Mouse (Mus musculus): ENCODE measurements around the gene Macrod2. TPM values are rescaled to one million over a fixed set of nuclear protein-coding genes. Genes with fewer than 3 reads are reported as not detected.

Gene Macrod2
- polyA plus RNA-seq, 1 experiment: 57.8 TPM

DNA sequence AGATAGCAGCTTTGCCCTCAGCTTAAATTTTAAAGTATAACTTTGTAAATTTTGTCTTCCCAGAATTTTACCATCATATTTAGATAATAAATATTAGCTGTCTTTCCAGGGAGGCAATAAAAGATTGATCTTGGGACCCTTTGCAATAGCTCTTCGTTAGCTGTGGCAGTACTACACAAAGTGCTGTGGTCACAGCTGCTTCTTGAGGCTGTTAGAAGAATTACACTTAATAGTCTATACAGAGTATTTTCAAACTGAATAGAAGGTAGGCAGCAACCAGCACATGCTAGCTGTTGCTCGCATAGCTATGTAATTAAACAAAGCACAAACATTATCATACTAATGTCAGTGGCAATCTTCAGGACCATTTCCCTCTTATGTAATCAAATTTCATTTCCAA is 1856.4 kb downstream of the Macrod2 start:
- TF ChIP-seq FLI1 (IDR thresholded peaks at IDR 0.05; ENCODE audit: low read length) (no peak), GATA1 (IDR thresholded peaks at IDR 0.05; ENCODE audit: borderline replicate concordance, low read length) (no peak)
- Histone ChIP-seq H3K9me3 (0 out of 2 replicates have a peak, but pooled peaks cover 2% of the 10 kb centered on the region), H3K4me3 (replicated peaks) (no peak overlapping the region), H3K36me3 (replicated peaks; ENCODE audit: low read length) (no peaks in the 10 kb centered on the region), H3K4me1 (no peaks in the 10 kb centered on the region), H3K27me3 (replicated peaks) (no peaks in the 10 kb centered on the region)

DNA sequence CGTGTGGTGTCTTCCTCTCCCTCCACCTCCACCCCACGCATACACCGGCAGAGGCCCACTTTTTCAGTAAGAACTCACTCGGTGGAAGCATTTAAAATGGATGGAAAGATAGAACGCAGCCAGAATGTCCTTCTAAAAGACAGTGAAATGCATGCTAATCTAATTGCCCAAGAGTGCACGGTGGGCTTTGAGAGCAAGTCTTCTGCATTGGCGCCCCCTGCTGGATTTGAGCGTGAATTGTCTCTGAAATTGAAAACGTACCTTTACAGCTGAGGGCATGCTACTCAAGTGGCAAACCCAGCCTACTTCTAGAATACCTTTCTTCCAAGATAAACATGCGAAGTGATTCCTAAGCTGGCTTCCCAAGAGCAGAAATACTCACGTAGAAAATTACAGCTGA is 1858.8 kb downstream of the Macrod2 start:
- Histone ChIP-seq H3K36me3 (replicated peaks; ENCODE audit: low read length) (no peaks in the 10 kb centered on the region), H3K27me3 (replicated peaks) (no peaks in the 10 kb centered on the region), H3K4me3 (replicated peaks) (no peak overlapping the region), H3K9me3 (no peaks in the 10 kb centered on the region), H3K4me1 (no peaks in the 10 kb centered on the region)
- no peak for TF ChIP-seq GATA1 (IDR thresholded peaks at IDR 0.05; ENCODE audit: borderline replicate concordance, low read length)
- no peak for TF ChIP-seq FLI1 (IDR thresholded peaks at IDR 0.05; ENCODE audit: low read length)

DNA sequence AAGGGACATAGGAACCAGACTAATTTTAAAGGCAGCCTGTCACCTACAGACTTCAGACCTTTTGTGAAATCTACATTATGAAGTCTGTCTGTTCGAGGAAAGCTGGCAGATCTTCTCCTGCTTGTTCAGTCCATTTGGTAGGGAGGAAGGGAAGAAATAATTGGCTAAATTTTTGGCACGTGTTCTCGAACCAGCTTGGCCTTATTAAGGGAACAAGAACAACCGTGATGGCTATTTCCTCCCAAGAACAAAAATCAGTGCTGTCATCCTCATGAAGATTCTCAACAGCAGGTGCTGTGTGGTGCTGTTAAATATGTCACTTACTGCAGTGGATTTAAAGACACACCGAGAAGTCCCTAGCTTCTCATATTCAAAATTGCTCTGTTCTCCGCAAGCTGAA is 1859.5 kb downstream of the Macrod2 start:
- H3K9me3 ChIP-seq: no peaks in the 10 kb centered on the region; the same call in 1 of the 2 replicates
- TF ChIP-seq FLI1 (IDR thresholded peaks at IDR 0.05; ENCODE audit: low read length) (no peak), GATA1 (IDR thresholded peaks at IDR 0.05; ENCODE audit: borderline replicate concordance, low read length) (no peak)
- H3K4me3 ChIP-seq (replicated peaks): no peak overlapping the region
- H3K27me3 ChIP-seq (replicated peaks): no peaks in the 10 kb centered on the region
- H3K36me3 ChIP-seq (replicated peaks; ENCODE audit: low read length): no peaks in the 10 kb centered on the region
- H3K4me1 ChIP-seq: no peaks in the 10 kb centered on the region

DNA sequence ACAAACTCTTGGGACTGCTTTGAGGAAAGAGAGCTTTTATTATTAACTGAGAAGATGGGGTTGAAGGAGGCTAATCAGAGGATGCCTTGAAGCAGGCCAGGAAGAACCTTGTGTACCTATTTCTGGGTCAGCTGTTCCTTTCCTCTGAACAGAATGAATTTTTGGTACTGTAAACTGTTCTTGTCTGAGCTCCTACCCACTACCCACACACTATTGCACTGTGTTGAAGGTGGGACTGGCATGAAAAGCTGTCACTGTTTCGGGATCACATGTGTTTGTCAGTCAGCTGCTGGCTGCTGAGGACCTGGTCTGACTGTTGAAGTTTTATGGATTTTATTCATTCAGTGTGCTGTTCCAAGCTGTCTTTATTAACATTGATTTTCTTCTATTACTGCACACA is 1862.4 kb downstream of the Macrod2 start:
- Histone ChIP-seq H3K27me3 (replicated peaks) (no peaks in the 10 kb centered on the region), H3K36me3 (replicated peaks; ENCODE audit: low read length) (no peaks in the 10 kb centered on the region), H3K9me3 (no peaks in the 10 kb centered on the region; the same call in 1 of the 2 replicates), H3K4me3 (replicated peaks) (no peak overlapping the region), H3K4me1 (no peaks in the 10 kb centered on the region)
- TF ChIP-seq GATA1 (IDR thresholded peaks at IDR 0.05; ENCODE audit: borderline replicate concordance, low read length) (no peak), FLI1 (IDR thresholded peaks at IDR 0.05; ENCODE audit: low read length) (no peak)

DNA sequence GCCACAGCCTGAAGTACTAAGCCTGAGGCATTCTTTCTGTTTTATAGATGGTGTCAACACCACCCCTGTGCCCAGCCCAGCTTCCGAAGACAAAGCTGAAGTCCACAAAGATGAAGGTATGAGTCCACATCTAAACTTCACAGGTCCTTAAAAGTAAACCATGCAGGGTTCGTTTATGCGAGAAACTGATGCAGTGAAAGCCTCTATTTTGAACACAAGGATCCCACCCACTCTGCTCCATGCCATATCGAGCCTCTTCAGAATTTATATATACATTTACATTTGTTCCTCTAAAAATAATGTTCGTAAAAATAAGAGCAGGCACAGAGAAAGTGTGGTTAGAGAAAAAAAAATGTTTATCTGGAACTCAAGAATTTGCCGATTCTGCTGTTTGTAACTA is 1865.9 kb downstream of the Macrod2 start:
- no peaks in the 10 kb centered on the region for H3K4me1 ChIP-seq
- H3K36me3 ChIP-seq (replicated peaks; ENCODE audit: low read length): no peaks in the 10 kb centered on the region
- H3K27me3 ChIP-seq (replicated peaks): no peaks in the 10 kb centered on the region
- no peak overlapping the region for H3K4me3 ChIP-seq (replicated peaks)
- TF ChIP-seq GATA1 (IDR thresholded peaks at IDR 0.05; ENCODE audit: borderline replicate concordance, low read length): no peak
- TF ChIP-seq FLI1 (IDR thresholded peaks at IDR 0.05; ENCODE audit: low read length): no peak
- H3K9me3 ChIP-seq: peaks cover 5% of the 10 kb centered on the region; the same call in 1 of the 2 replicates

DNA sequence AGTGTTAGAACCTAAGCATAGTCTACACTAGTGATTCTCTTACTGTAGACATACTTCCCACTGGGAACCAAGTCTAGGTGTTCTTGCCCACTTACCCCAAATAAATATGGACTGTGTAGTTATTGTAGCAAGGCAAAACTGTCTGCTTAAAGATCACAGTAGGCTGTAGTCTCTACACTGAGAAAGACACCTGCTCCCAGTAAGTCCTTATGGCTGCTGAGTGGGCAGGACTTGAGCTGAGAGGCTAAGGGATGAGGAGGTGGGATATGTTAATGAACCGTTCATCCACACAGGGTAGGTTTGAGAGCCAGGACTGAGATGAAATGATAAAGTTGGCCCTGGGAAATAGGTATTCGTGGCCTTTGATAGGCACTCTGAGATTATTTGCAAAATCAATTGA is 1869.6 kb downstream of the Macrod2 start:
- H3K4me3 ChIP-seq (replicated peaks): no peak overlapping the region
- H3K27me3 ChIP-seq (replicated peaks): no peaks in the 10 kb centered on the region
- no peaks in the 10 kb centered on the region for H3K4me1 ChIP-seq
- no peaks in the 10 kb centered on the region for H3K36me3 ChIP-seq (replicated peaks; ENCODE audit: low read length)
- peaks cover 9% of the 10 kb centered on the region for H3K9me3 ChIP-seq
- no peak for TF ChIP-seq GATA1 (IDR thresholded peaks at IDR 0.05; ENCODE audit: borderline replicate concordance, low read length)
- no peak for TF ChIP-seq FLI1 (IDR thresholded peaks at IDR 0.05; ENCODE audit: low read length)

DNA sequence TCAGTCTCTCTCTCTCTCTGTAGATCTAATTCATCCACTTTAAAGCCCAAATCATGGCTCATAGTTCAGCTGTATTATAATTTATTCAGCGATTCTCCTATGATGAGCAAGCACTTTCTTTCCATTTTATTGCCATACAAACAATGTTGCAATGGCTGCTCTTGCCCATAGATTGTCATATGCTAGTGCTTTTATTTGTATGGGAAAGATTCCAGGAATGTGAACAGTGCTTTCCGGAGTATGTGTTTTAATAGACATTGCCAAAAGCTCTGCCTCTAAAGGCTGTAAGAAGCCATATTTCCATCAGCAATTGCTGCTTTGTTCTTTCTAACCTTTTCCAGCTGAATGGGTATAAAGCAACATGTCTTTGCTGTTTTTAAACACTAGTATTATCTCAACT is 1872.7 kb downstream of the Macrod2 start:
- TF ChIP-seq FLI1 (IDR thresholded peaks at IDR 0.05; ENCODE audit: low read length): no peak
- no peak for TF ChIP-seq GATA1 (IDR thresholded peaks at IDR 0.05; ENCODE audit: borderline replicate concordance, low read length)
- H3K4me1 ChIP-seq: no peaks in the 10 kb centered on the region
- peaks cover 9% of the 10 kb centered on the region for H3K9me3 ChIP-seq
- no peaks in the 10 kb centered on the region for H3K27me3 ChIP-seq (replicated peaks)
- no peaks in the 10 kb centered on the region for H3K36me3 ChIP-seq (replicated peaks; ENCODE audit: low read length)
- H3K4me3 ChIP-seq (replicated peaks): no peak overlapping the region

DNA sequence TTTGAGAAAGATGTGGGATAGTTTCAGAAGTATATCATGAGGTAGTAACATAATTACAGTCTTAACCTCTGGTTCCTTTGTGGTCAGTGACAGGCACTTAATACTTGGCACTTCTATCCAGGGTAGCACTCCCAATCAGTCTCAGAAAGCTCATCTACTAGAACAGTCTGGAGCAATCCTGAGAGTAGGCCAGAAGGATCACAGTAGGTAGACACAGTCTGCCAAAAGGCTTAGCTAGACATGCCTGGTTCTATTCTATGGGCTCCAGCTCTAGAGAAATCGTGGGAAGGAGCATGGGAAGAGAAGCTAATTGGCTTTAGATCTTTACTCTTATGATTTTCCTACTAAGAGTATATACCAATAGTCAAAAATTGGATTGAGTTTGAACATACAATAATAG is 1891.7 kb downstream of the Macrod2 start:
- TF ChIP-seq GATA1 (IDR thresholded peaks at IDR 0.05; ENCODE audit: borderline replicate concordance, low read length) (no peak), FLI1 (IDR thresholded peaks at IDR 0.05; ENCODE audit: low read length) (no peak)
- Histone ChIP-seq H3K27me3 (replicated peaks) (no peaks in the 10 kb centered on the region), H3K9me3 (peaks cover 7% of the 10 kb centered on the region; the same call in 1 of the 2 replicates), H3K4me1 (no peaks in the 10 kb centered on the region), H3K4me3 (replicated peaks) (no peak overlapping the region), H3K36me3 (replicated peaks; ENCODE audit: low read length) (no peaks in the 10 kb centered on the region)

DNA sequence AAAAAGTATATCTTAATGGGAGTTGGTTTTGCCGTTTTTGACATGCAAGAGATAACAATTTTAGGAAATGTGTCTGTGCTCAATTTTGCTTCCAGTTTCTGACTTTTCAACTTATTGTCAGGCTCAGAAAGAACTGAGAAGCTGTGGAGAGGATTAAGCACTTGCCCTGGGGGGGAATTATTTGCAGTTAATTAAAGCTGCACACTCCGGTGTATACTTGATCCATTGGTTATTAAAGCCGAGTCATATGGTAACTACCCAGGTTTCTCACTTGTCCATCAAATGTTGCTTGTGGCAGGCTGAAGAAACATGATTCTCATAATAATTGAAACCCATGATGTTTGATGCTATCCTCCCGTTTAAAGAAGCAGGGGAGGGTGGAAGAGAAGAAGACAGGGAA is 1899.7 kb downstream of the Macrod2 start:
- Histone ChIP-seq H3K36me3 (replicated peaks; ENCODE audit: low read length) (no peaks in the 10 kb centered on the region), H3K27me3 (replicated peaks) (no peaks in the 10 kb centered on the region), H3K9me3 (peaks cover 10% of the 10 kb centered on the region; the same call in 1 of the 2 replicates), H3K4me1 (no peaks in the 10 kb centered on the region), H3K4me3 (replicated peaks) (no peak overlapping the region)
- no peak for TF ChIP-seq FLI1 (IDR thresholded peaks at IDR 0.05; ENCODE audit: low read length)
- no peak for TF ChIP-seq GATA1 (IDR thresholded peaks at IDR 0.05; ENCODE audit: borderline replicate concordance, low read length)

DNA sequence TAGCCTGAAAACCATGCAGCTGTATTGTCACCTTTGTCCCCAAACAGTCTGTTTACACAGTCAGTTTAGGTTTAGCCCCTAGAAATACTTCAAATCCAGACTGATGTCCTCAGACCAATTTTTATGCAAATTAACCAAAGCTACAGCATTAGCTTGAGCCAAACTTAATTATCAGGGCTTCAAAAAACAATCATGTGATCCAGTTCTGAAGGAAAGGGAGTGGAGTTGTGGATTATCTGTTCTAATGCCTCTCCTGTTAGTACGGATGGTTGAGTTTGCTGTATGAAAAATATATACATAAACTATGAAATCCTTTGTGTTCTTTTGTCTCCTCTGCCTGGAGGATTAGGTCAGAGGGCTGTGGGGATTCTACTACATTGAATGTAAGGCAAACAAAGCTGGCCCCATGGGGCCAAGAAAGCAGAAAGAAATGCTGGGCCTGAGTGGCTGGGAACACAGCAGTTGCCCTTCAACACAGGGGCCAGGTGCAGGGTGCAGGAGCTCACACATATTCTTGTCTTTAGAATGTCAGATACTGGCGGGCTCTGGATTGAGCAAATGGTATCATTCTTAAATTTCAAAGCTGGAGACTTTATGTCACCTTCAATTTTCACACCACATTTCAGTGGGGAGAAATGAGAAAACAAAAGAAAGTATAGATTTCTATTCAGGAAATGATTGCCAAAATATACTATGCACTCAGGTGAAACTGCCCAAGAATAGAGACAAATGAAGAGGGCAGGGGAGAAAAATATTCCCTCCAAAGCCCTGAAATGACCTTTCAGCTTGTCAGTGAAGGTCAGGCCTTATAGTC is 1908.2 kb downstream of the Macrod2 start:
- Histone ChIP-seq H3K27me3 (replicated peaks) (no peaks in the 10 kb centered on the region), H3K36me3 (replicated peaks; ENCODE audit: low read length) (no peaks in the 10 kb centered on the region), H3K4me3 (replicated peaks) (no peak overlapping the region), H3K9me3 (peaks cover 7% of the 10 kb centered on the region; the same call in 1 of the 2 replicates), H3K4me1 (no peaks in the 10 kb centered on the region)
- TF ChIP-seq FLI1 (IDR thresholded peaks at IDR 0.05; ENCODE audit: low read length) (no peak), GATA1 (IDR thresholded peaks at IDR 0.05; ENCODE audit: borderline replicate concordance, low read length) (no peak)

Data from megakaryocyte, embryonic 14.5 days (primary cell).